Mouse (Mus musculus): ENCODE results near the gene Tmem222.

The Tmem222 gene

GRCm38 (mm10) chr4:133277104-133278026 lies at the start of gene Tmem222:
TSS of gene Tmem222 (minus strand) at chr4:133277792.
- DNase-seq = peak; percentile 96

GRCm38 (mm10) chr4:133319667-133320066 lies 42.1 kb upstream of the Tmem222 start:
- DNase-seq = no peak

- no peak for DNase-seq
Measured at GRCm38 (mm10) chr4:133315991-133316390, 38.4 kb upstream of the Tmem222 start.

- peak; percentile 84 for DNase-seq
Measured at GRCm38 (mm10) chr4:133314896-133315295, 37.3 kb upstream of the Tmem222 start.

- peak; percentile 91 for DNase-seq
Measured at GRCm38 (mm10) chr4:133309948-133310347, 32.4 kb upstream of the Tmem222 start.

- peak; percentile 76 for DNase-seq
Measured at GRCm38 (mm10) chr4:133307331-133307730, 29.7 kb upstream of the Tmem222 start.

GRCm38 (mm10) chr4:133305825-133306224 lies 28.2 kb upstream of the Tmem222 start:
- DNase-seq = no peak

- DNase-seq = no peak
Measured at GRCm38 (mm10) chr4:133304770-133305169, 27.2 kb upstream of the Tmem222 start.

- no peak for DNase-seq
Measured at GRCm38 (mm10) chr4:133302668-133303067, 25.1 kb upstream of the Tmem222 start.

- DNase-seq = peak; percentile 84
Measured at GRCm38 (mm10) chr4:133301802-133302201, 24.2 kb upstream of the Tmem222 start.

GRCm38 (mm10) chr4:133300421-133300820 lies 22.8 kb upstream of the Tmem222 start:
- no peak for DNase-seq

- no peak for DNase-seq
Measured at GRCm38 (mm10) chr4:133299701-133300100, 22.1 kb upstream of the Tmem222 start.

- DNase-seq = peak; percentile 52
Measured at GRCm38 (mm10) chr4:133298516-133299365, 21.1 kb upstream of the Tmem222 start.

- peak; percentile 92 for DNase-seq
Measured at GRCm38 (mm10) chr4:133297801-133298238, 20.2 kb upstream of the Tmem222 start.

GRCm38 (mm10) chr4:133297360-133297759 lies 19.8 kb upstream of the Tmem222 start:
- DNase-seq = no peak

GRCm38 (mm10) chr4:133294084-133294483 lies 16.5 kb upstream of the Tmem222 start:
- no peak for DNase-seq

GRCm38 (mm10) chr4:133292901-133293843 lies 15.6 kb upstream of the Tmem222 start:
- peak; percentile 41 for DNase-seq

GRCm38 (mm10) chr4:133292405-133292804 lies 14.8 kb upstream of the Tmem222 start:
- DNase-seq = no peak

- DNase-seq = no peak
Measured at GRCm38 (mm10) chr4:133291255-133291654, 13.7 kb upstream of the Tmem222 start.

GRCm38 (mm10) chr4:133286476-133287077 lies 9.0 kb upstream of the Tmem222 start:
- DNase-seq = no peak

GRCm38 (mm10) chr4:133285950-133286349 lies 8.4 kb upstream of the Tmem222 start:
- DNase-seq = no peak

- no peak for DNase-seq
Measured at GRCm38 (mm10) chr4:133285299-133285698, 7.7 kb upstream of the Tmem222 start.
